Mouse (Mus musculus): ENCODE measurements at regions not wholly inside any gene's neighbourhood (a gene's known extent, or its start where the extent isn't known, plus 50 kb on each side); places are given as distances from the start of the nearest gene placed in this dataset.

DNA sequence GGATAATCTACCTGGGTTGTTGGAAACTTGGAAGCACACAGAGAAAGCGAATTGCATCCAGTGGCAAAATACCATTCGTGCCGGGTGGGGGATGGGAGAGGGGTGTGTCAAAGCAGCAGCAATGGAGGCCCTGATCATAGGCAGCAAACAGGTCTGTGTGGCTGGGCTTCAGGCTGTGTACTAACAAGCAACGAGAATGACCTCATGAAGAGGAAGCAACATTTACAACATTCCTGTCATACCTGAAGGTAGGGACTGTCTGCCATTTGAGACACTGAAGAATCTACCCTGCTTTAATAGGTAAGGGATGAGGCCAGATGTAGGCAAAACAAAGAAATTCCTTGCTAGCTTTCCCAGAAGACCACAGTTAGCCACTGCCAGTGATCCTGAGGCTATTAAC lies 62.0 kb upstream of the Arhgap21 start:
- Histone ChIP-seq H3K4me2 (ENCODE audit: low read depth, low read length) (no peak overlapping the region), H3K9ac (ENCODE audit: low read length) (no peak overlapping the region), H3K27me3 (ENCODE audit: control insufficient read depth, insufficient read depth, low read length) (no peaks in the 10 kb centered on the region), H3K9me3 (replicated peaks; ENCODE audit: control insufficient read depth, low read length) (no peaks in the 10 kb centered on the region), H3K27ac (ENCODE audit: low read length) (no peak overlapping the region), H3K36me3 (ENCODE audit: control insufficient read depth, insufficient read depth, low read length) (no peaks in the 10 kb centered on the region), H3K4me3 (replicated peaks; ENCODE audit: low read length) (no peak overlapping the region), H3K4me1 (ENCODE audit: control insufficient read depth, insufficient read depth, low read length) (peaks cover 11% of the 10 kb centered on the region)
- 39% methylated on average over 4 of the region's 4 CpGs for WGBS
- no peak for ATAC-seq (ENCODE audit: insufficient read depth, low FRiP score)

DNA sequence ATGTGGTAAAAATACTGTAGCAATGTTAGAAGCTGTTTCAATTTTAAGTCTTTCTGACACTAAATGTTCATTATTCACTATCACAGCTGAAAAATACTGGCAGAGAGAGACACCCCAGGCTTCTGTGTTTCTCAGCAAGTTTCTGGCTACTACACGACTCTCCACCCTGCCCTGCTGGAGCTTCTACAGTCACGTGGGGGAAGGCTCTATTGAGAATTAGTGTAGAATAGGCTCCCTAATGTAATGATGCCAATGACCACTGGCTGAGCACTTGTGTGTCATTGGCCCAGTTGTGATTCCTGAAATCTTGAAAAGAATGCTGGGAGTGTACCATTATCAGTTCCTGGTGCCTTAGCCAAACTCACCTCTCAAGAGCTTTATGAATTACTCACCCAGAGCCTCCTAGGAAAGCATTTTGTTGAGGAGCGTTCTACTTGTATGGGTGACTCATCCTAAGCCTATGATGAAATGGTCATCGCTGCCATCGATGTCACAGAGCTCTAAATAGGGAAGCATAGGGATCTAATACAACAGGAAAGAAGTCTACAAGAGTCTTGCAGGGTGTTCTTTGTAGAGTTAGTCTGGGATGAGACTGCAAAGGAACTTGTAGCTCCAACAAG lies 60.8 kb upstream of the Arhgap21 start:
- Histone ChIP-seq H3K4me2 (ENCODE audit: low read depth, low read length) (no peak overlapping the region), H3K9ac (ENCODE audit: low read length) (no peak overlapping the region), H3K4me3 (replicated peaks; ENCODE audit: low read length) (no peak overlapping the region), H3K27ac (ENCODE audit: low read length) (no peak overlapping the region), H3K27me3 (ENCODE audit: control insufficient read depth, insufficient read depth, low read length) (no peaks in the 10 kb centered on the region), H3K9me3 (replicated peaks; ENCODE audit: control insufficient read depth, low read length) (no peaks in the 10 kb centered on the region), H3K4me1 (ENCODE audit: control insufficient read depth, insufficient read depth, low read length) (peaks cover 10% of the 10 kb centered on the region), H3K36me3 (ENCODE audit: control insufficient read depth, insufficient read depth, low read length) (no peaks in the 10 kb centered on the region)
- 69% methylated on average over 5 of the region's 5 CpGs for whole genome bisulfite sequencing
- no peak for ATAC-seq (ENCODE audit: insufficient read depth, low FRiP score)

DNA sequence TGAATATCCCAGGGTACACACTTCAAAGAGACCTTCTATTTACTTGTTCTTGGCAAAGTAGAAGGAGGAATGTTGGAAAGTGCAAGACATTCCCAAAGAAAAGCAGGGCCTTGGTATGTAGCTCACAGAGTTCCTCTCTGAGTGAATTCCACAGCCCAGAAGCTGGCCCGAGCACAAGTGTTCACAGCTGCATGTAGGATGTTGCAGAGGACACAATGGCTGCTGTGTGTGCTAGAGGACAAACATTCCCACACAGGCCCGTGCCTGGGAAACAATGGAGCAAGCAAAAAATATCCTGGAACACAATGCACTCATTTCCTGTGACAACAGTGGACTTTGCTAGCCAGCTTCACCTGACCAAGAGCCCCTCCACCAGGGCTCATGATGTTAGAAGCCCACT lies 59.9 kb upstream of the Arhgap21 start:
- 14% methylated on average over 2 of the region's 2 CpGs for WGBS
- no peak overlapping the region for H3K9ac ChIP-seq (ENCODE audit: low read length)
- H3K4me3 ChIP-seq (replicated peaks; ENCODE audit: low read length) = no peak overlapping the region
- ATAC-seq (ENCODE audit: insufficient read depth, low FRiP score) = no peak; the same call in 1 of the 2 replicates
- H3K36me3 ChIP-seq (ENCODE audit: control insufficient read depth, insufficient read depth, low read length) = no peaks in the 10 kb centered on the region
- H3K4me1 ChIP-seq (ENCODE audit: control insufficient read depth, insufficient read depth, low read length) = peaks cover 8% of the 10 kb centered on the region
- H3K4me2 ChIP-seq (ENCODE audit: low read depth, low read length) = no peak overlapping the region
- no peaks in the 10 kb centered on the region for H3K27me3 ChIP-seq (ENCODE audit: control insufficient read depth, insufficient read depth, low read length)
- peak overlapping the region; percentile 44 for H3K27ac ChIP-seq (ENCODE audit: low read length)
- H3K9me3 ChIP-seq (replicated peaks; ENCODE audit: control insufficient read depth, low read length) = no peaks in the 10 kb centered on the region

DNA sequence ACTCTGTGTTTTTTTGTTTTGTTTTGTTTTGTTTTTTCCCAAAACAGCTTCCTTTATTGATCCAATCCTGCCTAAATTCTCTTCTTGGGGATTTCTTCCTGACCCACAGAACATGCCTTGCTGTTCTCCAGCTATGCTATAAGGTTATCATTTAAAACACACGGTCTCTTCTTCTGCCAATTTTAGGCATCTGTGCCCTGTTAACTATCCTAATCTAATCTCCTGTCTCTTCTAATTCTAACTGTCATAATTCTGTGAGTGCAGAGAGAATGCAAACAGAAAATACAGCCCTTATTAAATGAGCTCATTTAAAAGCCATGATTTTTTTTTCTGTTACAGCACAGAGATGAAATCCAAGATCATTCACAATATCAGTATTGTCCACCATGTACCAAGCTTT lies 49.9 kb upstream of the Arhgap21 start:
- Histone ChIP-seq H3K9me3 (replicated peaks; ENCODE audit: control insufficient read depth, low read length) (no peaks in the 10 kb centered on the region), H3K36me3 (ENCODE audit: control insufficient read depth, insufficient read depth, low read length) (no peaks in the 10 kb centered on the region), H3K4me2 (ENCODE audit: low read depth, low read length) (no peak overlapping the region), H3K4me1 (ENCODE audit: control insufficient read depth, insufficient read depth, low read length) (no peaks in the 10 kb centered on the region), H3K27ac (ENCODE audit: low read length) (no peak overlapping the region), H3K9ac (ENCODE audit: low read length) (no peak overlapping the region), H3K4me3 (replicated peaks; ENCODE audit: low read length) (no peak overlapping the region), H3K27me3 (ENCODE audit: control insufficient read depth, insufficient read depth, low read length) (no peaks in the 10 kb centered on the region)
- ATAC-seq (ENCODE audit: insufficient read depth, low FRiP score) = no peak
- 80% methylated on average over 1 of the region's 1 CpGs for WGBS
